Mouse (Mus musculus): ENCODE data around the gene Slc15a5. TPM values are rescaled to one million over a fixed set of nuclear protein-coding genes. Genes with fewer than 3 reads are reported as not detected.
A peak's percentile ranks its signal among the peaks of the same experiment; 100 is the strongest.

Gene Slc15a5
- polyA plus RNA-seq, 1 experiment from 2014 or later: not detected

DNA sequence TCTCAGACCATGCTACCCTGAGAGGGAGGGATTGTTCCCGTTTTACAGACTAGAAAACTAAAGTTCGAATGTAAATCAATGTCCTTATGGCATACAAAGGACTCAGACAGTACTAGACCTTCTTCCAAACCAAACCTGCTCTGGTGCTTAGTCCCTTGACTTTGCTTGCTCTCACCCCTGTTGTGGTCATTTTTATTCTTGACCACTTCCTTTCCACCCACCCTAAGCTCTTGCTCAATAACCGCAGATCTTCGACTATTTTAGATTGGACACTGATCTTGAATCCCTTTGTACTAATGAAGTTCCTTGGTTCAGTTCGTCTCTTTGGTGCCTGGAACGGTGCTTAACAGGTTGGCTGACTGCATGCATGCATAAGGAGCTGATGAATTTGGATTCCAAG lies 94.5 kb downstream of the Slc15a5 start:
- Histone ChIP-seq H3K9me3 (ENCODE audit: control insufficient read depth, low read length) (no peaks in the 10 kb centered on the region), H3K4me2 (ENCODE audit: low read length) (no peak overlapping the region), H3K27me3 (replicated peaks; ENCODE audit: control insufficient read depth, insufficient read depth, low read length) (no peaks in the 10 kb centered on the region), H3K4me3 (ENCODE audit: low read length) (no peak overlapping the region), H3K36me3 (ENCODE audit: control insufficient read depth, insufficient read depth, low read length) (no peaks in the 10 kb centered on the region), H3K9ac (ENCODE audit: low read depth, low read length) (no peak overlapping the region), H3K4me1 (ENCODE audit: control insufficient read depth, insufficient read depth, low read depth, low read length) (peaks cover 5% of the 10 kb centered on the region), H3K27ac (ENCODE audit: low read depth, low read length) (no peak overlapping the region)
- no peak for ATAC-seq
- 91% methylated on average over 6 of the region's 6 CpGs for WGBS

GRCm38 (mm10) chr6:137982195-137982737 lies 97.5 kb downstream of the Slc15a5 start:
- 50% methylated on average over 19 of the region's 19 CpGs for WGBS
- H3K36me3 ChIP-seq (ENCODE audit: control insufficient read depth, insufficient read depth, low read length): no peaks in the 10 kb centered on the region
- H3K4me2 ChIP-seq (ENCODE audit: low read length): peak overlapping the region; percentile 25; the same call in 1 of the 2 replicates
- H3K4me3 ChIP-seq (ENCODE audit: low read length): no peak overlapping the region
- H3K9me3 ChIP-seq (ENCODE audit: control insufficient read depth, low read length): no peaks in the 10 kb centered on the region
- no peak overlapping the region for H3K9ac ChIP-seq (ENCODE audit: low read depth, low read length)
- H3K27ac ChIP-seq (ENCODE audit: low read depth, low read length): no peak overlapping the region
- peaks cover 5% of the 10 kb centered on the region for H3K4me1 ChIP-seq (ENCODE audit: control insufficient read depth, insufficient read depth, low read depth, low read length)
- ATAC-seq: peak; percentile 40; the same call in 1 of the 2 replicates
- no peaks in the 10 kb centered on the region for H3K27me3 ChIP-seq (replicated peaks; ENCODE audit: control insufficient read depth, insufficient read depth, low read length)

DNA sequence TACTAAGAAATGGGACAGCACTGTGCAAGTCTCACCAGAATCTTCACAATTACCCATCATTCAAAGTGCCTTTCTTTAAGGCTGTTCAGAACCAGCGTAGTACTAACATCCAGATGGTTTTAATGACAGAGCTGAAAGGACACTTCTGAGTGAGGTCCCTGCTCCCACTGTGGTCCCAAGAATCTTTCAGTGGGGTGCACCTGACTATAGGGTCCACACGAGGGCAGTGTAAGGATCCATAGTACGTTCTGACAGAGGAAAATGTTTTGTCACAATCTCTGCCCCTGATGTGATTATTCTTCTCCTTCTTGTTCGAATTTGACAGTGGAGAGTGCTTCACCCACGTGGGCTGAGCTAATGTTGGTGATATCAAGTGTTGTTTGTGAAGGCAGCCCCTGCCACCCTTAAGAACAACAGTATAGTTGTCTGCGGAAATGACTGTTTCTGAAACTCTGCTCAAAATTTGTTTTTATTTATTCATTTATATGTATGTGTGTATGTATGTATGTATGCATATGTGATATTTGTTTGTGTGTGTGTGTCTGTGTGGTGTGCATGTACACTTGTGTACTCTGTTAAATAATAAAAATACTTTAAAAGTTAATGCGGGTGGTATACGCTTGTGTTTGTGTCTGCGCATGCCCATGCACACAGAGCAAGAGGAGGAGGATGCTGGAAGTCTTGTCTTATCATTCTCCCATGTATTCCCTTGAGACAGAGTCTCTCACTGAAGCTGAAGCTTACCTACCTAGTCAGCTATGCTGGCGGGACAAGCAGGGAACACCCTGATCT lies 98.6 kb downstream of the Slc15a5 start:
- Histone ChIP-seq H3K27ac (ENCODE audit: low read depth, low read length) (no peak overlapping the region), H3K9me3 (ENCODE audit: control insufficient read depth, low read length) (no peaks in the 10 kb centered on the region), H3K4me1 (ENCODE audit: control insufficient read depth, insufficient read depth, low read depth, low read length) (peaks cover 5% of the 10 kb centered on the region), H3K4me3 (ENCODE audit: low read length) (no peak overlapping the region), H3K4me2 (ENCODE audit: low read length) (no peak overlapping the region), H3K27me3 (replicated peaks; ENCODE audit: control insufficient read depth, insufficient read depth, low read length) (no peaks in the 10 kb centered on the region), H3K9ac (ENCODE audit: low read depth, low read length) (no peak overlapping the region), H3K36me3 (ENCODE audit: control insufficient read depth, insufficient read depth, low read length) (no peaks in the 10 kb centered on the region)
- 77% methylated on average over 10 of the region's 10 CpGs for WGBS
- ATAC-seq: 0 out of 2 replicates have a peak, but pooled peaks have one; percentile 27

GRCm38 (mm10) chr6:137980413-137980812 lies 99.3 kb downstream of the Slc15a5 start:
- Histone ChIP-seq H3K9ac (ENCODE audit: low read depth, low read length) (no peak overlapping the region), H3K36me3 (ENCODE audit: control insufficient read depth, insufficient read depth, low read length) (no peaks in the 10 kb centered on the region), H3K4me1 (ENCODE audit: control insufficient read depth, insufficient read depth, low read depth, low read length) (peaks cover 5% of the 10 kb centered on the region), H3K4me3 (ENCODE audit: low read length) (no peak overlapping the region), H3K9me3 (ENCODE audit: control insufficient read depth, low read length) (no peaks in the 10 kb centered on the region), H3K4me2 (ENCODE audit: low read length) (no peak overlapping the region), H3K27me3 (replicated peaks; ENCODE audit: control insufficient read depth, insufficient read depth, low read length) (no peaks in the 10 kb centered on the region), H3K27ac (ENCODE audit: low read depth, low read length) (no peak overlapping the region)
- 60% methylated on average over 8 of the region's 8 CpGs for WGBS
- peak; percentile 30 for ATAC-seq

GRCm38 (mm10) chr6:137979802-137980201 lies 99.9 kb downstream of the Slc15a5 start:
- 38% methylated on average over 12 of the region's 12 CpGs for WGBS
- H3K36me3 ChIP-seq (ENCODE audit: control insufficient read depth, insufficient read depth, low read length): no peaks in the 10 kb centered on the region
- H3K4me1 ChIP-seq (ENCODE audit: control insufficient read depth, insufficient read depth, low read depth, low read length): peaks cover 5% of the 10 kb centered on the region
- ATAC-seq: peak; percentile 37; the same call in 1 of the 2 replicates
- no peaks in the 10 kb centered on the region for H3K27me3 ChIP-seq (replicated peaks; ENCODE audit: control insufficient read depth, insufficient read depth, low read length)
- H3K4me3 ChIP-seq (ENCODE audit: low read length): no peak overlapping the region
- no peak overlapping the region for H3K9ac ChIP-seq (ENCODE audit: low read depth, low read length)
- H3K27ac ChIP-seq (ENCODE audit: low read depth, low read length): no peak overlapping the region
- H3K4me2 ChIP-seq (ENCODE audit: low read length): no peak overlapping the region
- H3K9me3 ChIP-seq (ENCODE audit: control insufficient read depth, low read length): no peaks in the 10 kb centered on the region

DNA sequence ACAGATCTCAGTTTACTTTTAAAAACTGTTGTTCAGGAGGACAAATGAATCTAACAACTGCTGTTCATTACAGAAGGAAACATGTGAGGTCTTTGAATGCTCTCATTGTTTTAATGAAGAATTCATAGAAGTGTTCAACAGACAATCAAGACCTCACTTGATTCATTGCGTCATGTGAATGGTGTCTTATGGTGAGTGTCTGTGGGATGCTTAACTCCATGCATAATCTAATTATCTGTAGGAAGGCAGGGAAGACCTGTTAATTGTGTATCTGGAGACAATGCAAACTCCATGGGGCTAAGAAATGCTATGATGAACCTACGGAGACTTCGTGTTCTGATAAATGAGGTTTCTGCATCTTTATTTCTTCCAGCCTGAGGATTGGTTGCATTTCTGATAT lies 103.7 kb downstream of the Slc15a5 start:
- Histone ChIP-seq H3K27ac (ENCODE audit: low read depth, low read length) (no peak overlapping the region), H3K9me3 (ENCODE audit: control insufficient read depth, low read length) (no peaks in the 10 kb centered on the region), H3K36me3 (ENCODE audit: control insufficient read depth, insufficient read depth, low read length) (no peaks in the 10 kb centered on the region), H3K27me3 (replicated peaks; ENCODE audit: control insufficient read depth, insufficient read depth, low read length) (no peaks in the 10 kb centered on the region), H3K4me1 (ENCODE audit: control insufficient read depth, insufficient read depth, low read depth, low read length) (no peaks in the 10 kb centered on the region), H3K4me3 (ENCODE audit: low read length) (no peak overlapping the region), H3K4me2 (ENCODE audit: low read length) (no peak overlapping the region), H3K9ac (ENCODE audit: low read depth, low read length) (no peak overlapping the region)
- ATAC-seq: no peak
- 56% methylated on average over 3 of the region's 3 CpGs for WGBS

DNA sequence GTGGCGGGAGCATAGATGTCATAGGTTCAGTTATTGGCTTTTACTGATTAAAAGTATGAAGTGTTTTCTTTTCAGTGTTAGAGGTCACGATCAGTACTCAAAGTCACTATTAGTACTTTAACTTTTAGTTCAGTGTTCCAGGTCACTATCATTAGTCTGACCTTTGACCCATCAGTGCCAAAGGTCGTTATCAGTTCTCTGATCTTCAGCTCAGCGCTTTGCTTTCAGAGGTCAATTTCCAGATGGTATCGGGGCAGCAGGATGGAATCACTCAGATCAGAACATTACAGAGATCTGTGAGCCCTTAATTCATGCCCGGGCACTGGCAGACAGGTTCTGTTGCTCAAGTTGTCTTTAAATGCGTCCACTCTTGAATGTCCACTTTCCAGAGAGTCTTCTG lies 116.0 kb downstream of the Slc15a5 start:
- H3K9ac ChIP-seq (ENCODE audit: low read depth, low read length): no peak overlapping the region
- H3K4me1 ChIP-seq (ENCODE audit: control insufficient read depth, insufficient read depth, low read depth, low read length): no peaks in the 10 kb centered on the region
- WGBS: 79% methylated on average over 7 of the region's 7 CpGs
- no peak for ATAC-seq
- H3K36me3 ChIP-seq (ENCODE audit: control insufficient read depth, insufficient read depth, low read length): no peaks in the 10 kb centered on the region
- H3K4me2 ChIP-seq (ENCODE audit: low read length): no peak overlapping the region
- H3K9me3 ChIP-seq (ENCODE audit: control insufficient read depth, low read length): no peaks in the 10 kb centered on the region
- no peaks in the 10 kb centered on the region for H3K27me3 ChIP-seq (replicated peaks; ENCODE audit: control insufficient read depth, insufficient read depth, low read length)
- H3K27ac ChIP-seq (ENCODE audit: low read depth, low read length): no peak overlapping the region
- no peak overlapping the region for H3K4me3 ChIP-seq (ENCODE audit: low read length)

DNA sequence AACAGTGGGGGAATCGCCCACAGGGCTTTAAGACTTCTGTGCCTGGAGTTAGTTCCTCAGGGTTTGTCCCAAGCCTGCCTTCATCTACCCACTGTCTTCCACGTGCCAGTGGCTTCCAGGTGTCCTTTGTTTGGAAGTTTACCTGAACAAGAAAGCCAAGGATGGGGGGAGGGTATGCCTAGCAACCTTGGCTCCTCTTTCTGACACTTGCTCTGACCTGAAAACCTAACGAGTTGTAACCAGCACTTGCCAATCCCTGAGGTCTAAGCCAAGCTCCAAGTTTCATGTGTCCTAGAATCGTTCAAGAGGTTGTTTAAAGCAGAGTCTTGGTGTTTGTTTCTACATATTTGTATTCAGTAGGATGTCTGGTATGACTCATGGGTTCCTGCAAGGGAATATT lies 116.9 kb downstream of the Slc15a5 start:
- no peak overlapping the region for H3K4me2 ChIP-seq (ENCODE audit: low read length)
- no peak overlapping the region for H3K4me3 ChIP-seq (ENCODE audit: low read length)
- H3K9me3 ChIP-seq (ENCODE audit: control insufficient read depth, low read length): no peaks in the 10 kb centered on the region
- H3K27me3 ChIP-seq (replicated peaks; ENCODE audit: control insufficient read depth, insufficient read depth, low read length): no peaks in the 10 kb centered on the region
- 77% methylated on average over 4 of the region's 4 CpGs for WGBS
- no peaks in the 10 kb centered on the region for H3K4me1 ChIP-seq (ENCODE audit: control insufficient read depth, insufficient read depth, low read depth, low read length)
- no peak overlapping the region for H3K9ac ChIP-seq (ENCODE audit: low read depth, low read length)
- no peak for ATAC-seq
- H3K36me3 ChIP-seq (ENCODE audit: control insufficient read depth, insufficient read depth, low read length): no peaks in the 10 kb centered on the region
- H3K27ac ChIP-seq (ENCODE audit: low read depth, low read length): no peak overlapping the region

GRCm38 (mm10) chr6:137960023-137960778 lies 119.5 kb downstream of the Slc15a5 start:
- Histone ChIP-seq H3K9ac (ENCODE audit: low read depth, low read length) (no peak overlapping the region), H3K4me2 (ENCODE audit: low read length) (no peak overlapping the region), H3K4me1 (ENCODE audit: control insufficient read depth, insufficient read depth, low read depth, low read length) (no peaks in the 10 kb centered on the region), H3K4me3 (ENCODE audit: low read length) (no peak overlapping the region), H3K27ac (ENCODE audit: low read depth, low read length) (no peak overlapping the region), H3K9me3 (ENCODE audit: control insufficient read depth, low read length) (no peaks in the 10 kb centered on the region), H3K36me3 (ENCODE audit: control insufficient read depth, insufficient read depth, low read length) (no peaks in the 10 kb centered on the region), H3K27me3 (replicated peaks; ENCODE audit: control insufficient read depth, insufficient read depth, low read length) (no peaks in the 10 kb centered on the region)
- 78% methylated on average over 4 of the region's 4 CpGs for WGBS
- no peak for ATAC-seq

All from hindbrain, embryonic 16.5 days (tissue).